Mouse (Mus musculus): ENCODE results near the gene Sctr. TPM values are rescaled to one million over a fixed set of nuclear protein-coding genes. Genes with fewer than 3 reads are reported as not detected.
"Not testable (repeated sequence)": the region's sequence is repeated elsewhere in the genome, so short reads cannot be mapped to it uniquely, and the experiment has no call there.

Gene Sctr
- polyA plus RNA-seq, 1 experiment from 2014 or later: 0.98 TPM

DNA sequence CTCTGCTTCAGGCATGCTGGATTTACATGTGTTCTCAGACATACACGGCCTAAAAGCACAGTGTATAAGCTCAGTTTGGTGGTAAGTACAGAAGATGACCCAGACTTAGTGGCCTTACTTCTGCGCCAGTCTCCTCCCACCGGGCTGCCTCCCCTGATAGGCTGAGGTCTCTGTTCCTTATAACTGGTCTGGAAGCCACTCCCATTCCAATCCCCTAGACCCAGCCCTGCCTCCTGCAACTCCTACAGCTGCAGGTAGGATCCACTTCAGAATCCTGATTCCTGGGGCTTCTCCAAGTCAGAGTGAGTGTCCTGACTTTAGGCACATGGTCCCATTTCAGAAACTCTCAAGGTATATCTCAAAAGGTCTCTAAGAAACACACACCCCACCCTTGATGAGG is 79.0 kb downstream of the Sctr start:
- 47% methylated on average over 3 of the region's 3 CpGs for WGBS
- Histone ChIP-seq H3K9ac (ENCODE audit: low read depth, low read length) (no peak overlapping the region), H3K4me2 (replicated peaks; ENCODE audit: low read depth) (no peak overlapping the region; the same call in 1 of the 2 replicates), H3K9me3 (ENCODE audit: control insufficient read depth) (no peaks in the 10 kb centered on the region), H3K27ac (ENCODE audit: low read depth, low read length) (peak overlapping the region; percentile 36), H3K4me3 (ENCODE audit: low read depth, low read length) (no peak overlapping the region), H3K4me1 (replicated peaks; ENCODE audit: control insufficient read depth, insufficient read depth, low read length) (no peaks in the 10 kb centered on the region; the same call in 1 of the 2 replicates), H3K36me3 (ENCODE audit: control insufficient read depth, insufficient read depth) (no peaks in the 10 kb centered on the region), H3K27me3 (replicated peaks; ENCODE audit: control insufficient read depth, insufficient read depth, low read length) (no peaks in the 10 kb centered on the region)
- 0 out of 2 replicates have a peak, but pooled peaks have one; percentile 21 for ATAC-seq
- TF ChIP-seq CTCF (IDR thresholded peaks at IDR 0.05; ENCODE audit: low read depth): peak; percentile 11; the same call in 1 of the 2 replicates

DNA sequence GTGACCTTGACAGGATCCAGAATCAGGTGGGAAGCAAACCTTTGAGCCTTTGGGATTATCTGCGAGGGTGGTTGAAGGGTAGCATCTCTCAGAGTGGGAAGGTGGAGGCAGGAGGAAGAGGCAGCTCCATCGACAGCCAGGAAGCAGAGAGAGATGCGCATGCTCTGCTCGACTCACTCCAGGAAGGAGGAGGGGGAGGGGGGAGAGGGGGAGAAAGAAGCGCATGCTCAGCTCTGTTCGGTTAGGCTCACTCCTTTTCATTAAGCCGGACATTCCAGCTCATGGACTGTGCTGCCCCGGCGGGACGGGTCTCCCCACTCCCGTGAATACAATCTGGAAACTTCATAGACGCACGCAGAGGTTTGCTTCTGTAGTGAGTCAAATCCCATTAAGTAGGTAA is 80.0 kb downstream of the Sctr start:
- Histone ChIP-seq H3K4me2 (replicated peaks; ENCODE audit: low read depth) (peak overlapping the region; percentile 6; the same call in 1 of the 2 replicates), H3K9me3 (ENCODE audit: control insufficient read depth) (no peaks in the 10 kb centered on the region), H3K27me3 (replicated peaks; ENCODE audit: control insufficient read depth, insufficient read depth, low read length) (no peaks in the 10 kb centered on the region), H3K4me1 (replicated peaks; ENCODE audit: control insufficient read depth, insufficient read depth, low read length) (no peaks in the 10 kb centered on the region; the same call in 1 of the 2 replicates), H3K9ac (ENCODE audit: low read depth, low read length) (no peak overlapping the region), H3K36me3 (ENCODE audit: control insufficient read depth, insufficient read depth) (no peaks in the 10 kb centered on the region), H3K27ac (ENCODE audit: low read depth, low read length) (no peak overlapping the region), H3K4me3 (ENCODE audit: low read depth, low read length) (no peak overlapping the region)
- no peak for ATAC-seq
- 70% methylated on average over 13 of the region's 13 CpGs for WGBS
- no peak for TF ChIP-seq CTCF (IDR thresholded peaks at IDR 0.05; ENCODE audit: low read depth)

DNA sequence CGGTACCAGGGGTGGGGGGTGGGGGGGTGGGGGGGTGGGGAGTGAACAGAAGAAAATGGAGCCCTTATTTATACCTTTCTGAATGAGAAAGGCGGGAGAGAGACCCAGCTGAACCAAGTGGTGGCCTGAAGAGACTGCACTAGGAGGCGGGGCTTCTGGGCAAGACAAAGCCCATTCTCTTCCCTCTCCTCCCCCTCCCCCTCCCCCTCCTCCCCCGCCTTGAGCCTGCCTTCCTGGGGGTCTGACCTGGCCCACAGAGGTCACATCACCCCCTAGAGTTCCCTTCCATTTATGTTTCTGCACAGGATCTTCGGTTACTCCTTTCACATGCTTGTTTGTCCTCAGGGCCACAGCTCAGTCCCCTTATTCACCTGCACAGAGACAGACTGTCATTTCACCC is 82.5 kb downstream of the Sctr start:
- no peaks in the 10 kb centered on the region for H3K27me3 ChIP-seq (replicated peaks; ENCODE audit: control insufficient read depth, insufficient read depth, low read length)
- no peak overlapping the region for H3K4me3 ChIP-seq (ENCODE audit: low read depth, low read length)
- no peak for ATAC-seq
- H3K9me3 ChIP-seq (ENCODE audit: control insufficient read depth): no peaks in the 10 kb centered on the region
- peak overlapping the region; percentile 46; the same call in 1 of the 2 replicates for H3K27ac ChIP-seq (ENCODE audit: low read depth, low read length)
- no peak overlapping the region for H3K9ac ChIP-seq (ENCODE audit: low read depth, low read length)
- no peak for TF ChIP-seq CTCF (IDR thresholded peaks at IDR 0.05; ENCODE audit: low read depth)
- no peaks in the 10 kb centered on the region for H3K36me3 ChIP-seq (ENCODE audit: control insufficient read depth, insufficient read depth)
- WGBS: 37% methylated on average over 4 of the region's 5 CpGs
- no peaks in the 10 kb centered on the region for H3K4me1 ChIP-seq (replicated peaks; ENCODE audit: control insufficient read depth, insufficient read depth, low read length)
- no peak overlapping the region for H3K4me2 ChIP-seq (replicated peaks; ENCODE audit: low read depth)

DNA sequence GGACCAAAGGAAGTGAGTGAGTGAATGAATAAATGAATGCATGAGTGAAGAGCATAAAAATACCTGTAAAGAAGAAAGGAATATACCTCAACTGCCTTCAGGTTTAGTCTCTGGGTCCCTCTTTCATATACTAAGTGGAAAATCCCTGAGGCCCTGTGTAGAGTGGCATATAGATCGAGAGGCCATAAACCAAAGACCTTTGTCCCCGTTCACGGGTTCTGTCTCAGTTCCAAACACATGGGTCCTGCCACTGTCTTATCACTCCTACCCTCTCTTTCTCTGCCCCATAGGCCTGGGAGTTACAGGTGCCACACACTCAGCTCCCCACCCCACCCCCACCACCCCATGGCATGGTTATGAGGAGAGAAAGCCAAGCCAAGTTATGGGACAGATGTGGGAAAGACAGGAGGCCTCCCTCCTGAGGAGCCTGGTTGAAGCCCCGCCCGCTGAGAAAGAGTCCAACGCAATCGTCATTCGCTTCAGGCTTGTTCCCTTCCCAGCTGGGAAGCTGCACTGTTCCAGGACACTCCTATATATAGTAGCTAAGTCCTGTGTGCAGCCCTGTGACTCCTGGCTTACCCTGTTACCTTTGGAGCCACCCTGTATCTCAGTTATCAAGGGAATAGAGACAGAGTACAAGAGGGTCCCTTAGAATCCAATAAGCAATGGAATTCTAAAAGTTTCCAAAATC is 84.3 kb downstream of the Sctr start:
- Histone ChIP-seq H3K4me3 (ENCODE audit: low read depth, low read length) (no peak overlapping the region), H3K4me1 (replicated peaks; ENCODE audit: control insufficient read depth, insufficient read depth, low read length) (no peaks in the 10 kb centered on the region), H3K36me3 (ENCODE audit: control insufficient read depth, insufficient read depth) (no peaks in the 10 kb centered on the region), H3K27me3 (replicated peaks; ENCODE audit: control insufficient read depth, insufficient read depth, low read length) (no peaks in the 10 kb centered on the region), H3K4me2 (replicated peaks; ENCODE audit: low read depth) (0 out of 2 replicates have a peak overlapping the region, but pooled peaks have one; percentile 21), H3K9me3 (ENCODE audit: control insufficient read depth) (no peaks in the 10 kb centered on the region), H3K9ac (ENCODE audit: low read depth, low read length) (peak overlapping the region; percentile 45), H3K27ac (ENCODE audit: low read depth, low read length) (peak overlapping the region; percentile 90)
- WGBS: 29% methylated on average over 8 of the region's 8 CpGs
- peak; percentile 96 for ATAC-seq
- no peak for TF ChIP-seq CTCF (IDR thresholded peaks at IDR 0.05; ENCODE audit: low read depth)

DNA sequence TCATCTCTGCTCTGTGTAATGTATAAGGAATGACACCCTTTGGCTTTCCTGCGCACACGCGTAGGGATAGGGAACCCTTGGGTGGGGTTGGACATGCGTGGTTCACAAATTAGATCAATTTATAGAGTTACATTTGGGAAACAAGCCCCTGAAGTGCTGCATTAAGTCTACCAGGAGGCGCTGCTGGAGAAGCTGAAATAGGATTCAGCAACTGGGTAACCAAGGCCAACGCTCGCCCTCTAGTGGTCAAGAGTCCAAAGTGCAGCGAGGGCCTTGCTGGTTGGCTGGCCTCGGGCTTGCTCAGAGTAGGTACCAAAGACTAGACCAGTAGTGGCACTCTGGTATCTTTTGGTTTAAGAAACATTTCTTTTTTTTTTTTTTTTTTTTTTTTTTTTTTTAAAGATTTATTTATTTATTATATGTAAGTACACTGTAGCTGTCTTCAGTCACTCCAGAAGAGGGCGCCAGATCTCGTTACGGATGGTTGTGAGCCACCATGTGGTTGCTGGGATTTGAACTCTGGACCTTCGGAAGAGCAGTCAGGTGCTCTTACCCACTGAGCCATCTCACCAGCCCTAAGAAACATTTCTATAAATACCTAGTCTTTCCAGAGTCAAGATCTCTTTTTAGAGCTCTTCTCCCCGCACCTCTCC is 86.9 kb downstream of the Sctr start:
- peak overlapping the region; percentile 46 for H3K27ac ChIP-seq (ENCODE audit: low read depth, low read length)
- not testable (repeated sequence) for H3K9me3 ChIP-seq (ENCODE audit: control insufficient read depth); ATAC-seq; H3K9ac ChIP-seq (ENCODE audit: low read depth, low read length); H3K4me1 ChIP-seq (replicated peaks; ENCODE audit: control insufficient read depth, insufficient read depth, low read length); H3K4me3 ChIP-seq (ENCODE audit: low read depth, low read length); H3K27me3 ChIP-seq (replicated peaks; ENCODE audit: control insufficient read depth, insufficient read depth, low read length); H3K4me2 ChIP-seq (replicated peaks; ENCODE audit: low read depth); H3K36me3 ChIP-seq (ENCODE audit: control insufficient read depth, insufficient read depth)
- 44% methylated on average over 11 of the region's 14 CpGs for WGBS
- peak; percentile 93 for TF ChIP-seq CTCF (IDR thresholded peaks at IDR 0.05; ENCODE audit: low read depth)

DNA sequence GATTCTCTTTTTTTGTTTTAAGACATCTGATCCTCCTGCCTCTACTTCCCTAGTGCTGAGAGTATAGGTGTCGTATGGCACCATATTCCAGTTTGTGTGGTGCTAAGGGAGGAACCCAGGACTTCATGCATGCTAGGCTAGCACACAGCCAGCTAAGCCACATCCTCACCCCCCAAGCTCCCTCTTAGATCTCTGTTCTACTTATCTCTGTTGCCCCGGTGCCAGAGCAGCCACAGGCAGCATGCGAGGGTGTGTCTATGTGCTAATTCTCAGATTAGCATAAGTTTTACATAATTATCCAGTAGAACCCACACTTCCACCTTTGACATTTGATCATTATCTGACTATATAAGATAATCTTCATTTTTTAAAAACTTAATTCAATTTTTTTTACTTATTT is 88.2 kb downstream of the Sctr start:
- Histone ChIP-seq H3K27ac (ENCODE audit: low read depth, low read length) (no peak overlapping the region), H3K4me3 (ENCODE audit: low read depth, low read length) (no peak overlapping the region), H3K36me3 (ENCODE audit: control insufficient read depth, insufficient read depth) (no peaks in the 10 kb centered on the region), H3K9me3 (ENCODE audit: control insufficient read depth) (no peaks in the 10 kb centered on the region), H3K9ac (ENCODE audit: low read depth, low read length) (no peak overlapping the region), H3K4me2 (replicated peaks; ENCODE audit: low read depth) (no peak overlapping the region), H3K4me1 (replicated peaks; ENCODE audit: control insufficient read depth, insufficient read depth, low read length) (no peaks in the 10 kb centered on the region), H3K27me3 (replicated peaks; ENCODE audit: control insufficient read depth, insufficient read depth, low read length) (no peaks in the 10 kb centered on the region)
- 61% methylated on average over 3 of the region's 3 CpGs for WGBS
- ATAC-seq: no peak
- TF ChIP-seq CTCF (IDR thresholded peaks at IDR 0.05; ENCODE audit: low read depth): no peak

Data from intestine, postnatal 0 days (tissue).